Mouse (Mus musculus): ENCODE results near the gene Edem1. TPM values are rescaled to one million over a fixed set of nuclear protein-coding genes. Genes with fewer than 3 reads are reported as not detected.

Gene Edem1
- polyA plus RNA-seq (2015; fragmentation: Nextera tagmentation; extraction: Ambion mirVana) = 15.8 and 24.9 TPM in 2 replicates

DNA sequence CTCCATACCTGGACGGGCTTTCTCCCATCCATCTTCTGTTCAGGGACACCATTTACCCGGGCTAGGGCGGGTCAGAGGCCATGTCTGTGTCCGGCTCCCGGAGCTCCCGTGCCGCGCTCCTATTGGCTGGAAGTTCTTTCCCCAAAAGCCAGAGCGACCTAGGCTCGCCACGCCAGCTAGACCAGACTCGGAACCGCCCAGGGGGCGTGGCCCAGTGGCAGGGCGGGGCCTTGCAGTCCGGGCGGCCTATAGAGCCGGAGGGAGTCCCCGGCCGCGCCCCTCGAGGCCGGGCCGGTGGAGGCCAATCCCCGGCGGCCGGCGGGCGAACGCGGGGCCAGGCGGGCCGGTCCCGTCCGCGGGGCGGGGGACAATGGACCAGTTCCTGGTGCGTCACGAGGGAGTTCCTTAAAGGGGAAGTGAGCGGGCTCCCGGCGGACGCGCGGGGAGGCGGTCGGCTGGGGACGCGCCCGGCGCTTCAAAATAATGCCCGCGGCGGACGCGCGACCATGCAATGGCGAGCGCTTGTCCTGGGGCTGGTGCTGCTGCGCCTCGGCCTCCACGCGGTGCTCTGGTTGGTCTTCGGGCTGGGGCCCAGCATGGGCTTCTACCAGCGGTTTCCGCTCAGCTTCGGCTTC is at the start of gene Edem1:
Edem1 (plus strand) TSS at position 408 of the 635 bp plus-strand sequence.
- peaks cover 16% of the 10 kb centered on the region for H3K4me1 ChIP-seq (ENCODE audit: control insufficient read depth, insufficient read depth, low read length)
- peak within 1 kb of the TSS; percentile 94 for H3K4me2 ChIP-seq (ENCODE audit: low read depth, low read length)
- peak within 1 kb of the TSS; percentile 94 for H3K9ac ChIP-seq (ENCODE audit: low read length)
- H3K4me3 ChIP-seq (ENCODE audit: low read length) = peak within 1 kb of the TSS; percentile 97
- ATAC-seq (replicated peaks; ENCODE audit: extremely low read depth, insufficient read depth, low FRiP score) = peak; percentile 99
- H3K36me3 ChIP-seq (ENCODE audit: control insufficient read depth, insufficient read depth) = peaks cover 5% of the 10 kb centered on the region; the same call in 1 of the 2 replicates
- WGBS = under 1% methylated on average over 66 of the region's 67 CpGs
- peak within 1 kb of the TSS; percentile 84 for H3K27ac ChIP-seq (ENCODE audit: low read length)
- no peaks in the 10 kb centered on the region for H3K27me3 ChIP-seq (ENCODE audit: control insufficient read depth, insufficient read depth, low read length)
- no peaks in the 10 kb centered on the region for H3K9me3 ChIP-seq (replicated peaks; ENCODE audit: control insufficient read depth, low read length)

DNA sequence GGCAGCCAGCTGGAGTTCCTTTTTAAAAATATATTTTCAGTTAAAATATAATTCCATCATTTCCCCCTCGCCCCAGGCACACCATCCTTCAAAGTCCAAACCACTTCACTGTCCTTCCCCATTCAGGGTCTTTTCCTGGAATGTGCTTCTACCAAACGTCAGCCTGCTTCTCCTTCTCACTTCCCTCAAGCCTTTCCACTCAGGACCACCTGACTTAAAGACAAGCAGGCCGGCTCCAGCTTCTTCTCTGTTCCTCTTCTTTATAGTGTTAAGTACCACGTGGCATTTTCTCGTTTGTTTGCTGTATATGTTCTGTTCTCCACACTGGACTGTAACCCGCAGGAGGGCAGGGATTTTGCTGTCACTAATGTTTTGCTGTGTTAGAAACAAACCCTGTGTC is 46.6 kb upstream of the Edem1 start:
- ATAC-seq (replicated peaks; ENCODE audit: extremely low read depth, insufficient read depth, low FRiP score) = no peak
- 48% methylated on average over 6 of the region's 6 CpGs for WGBS
- Histone ChIP-seq H3K27me3 (ENCODE audit: control insufficient read depth, insufficient read depth, low read length) (no peaks in the 10 kb centered on the region), H3K9me3 (replicated peaks; ENCODE audit: control insufficient read depth, low read length) (no peaks in the 10 kb centered on the region), H3K27ac (ENCODE audit: low read length) (no peak overlapping the region), H3K9ac (ENCODE audit: low read length) (no peak overlapping the region), H3K4me3 (ENCODE audit: low read length) (no peak overlapping the region), H3K36me3 (ENCODE audit: control insufficient read depth, insufficient read depth) (no peaks in the 10 kb centered on the region), H3K4me2 (ENCODE audit: low read depth, low read length) (no peak overlapping the region), H3K4me1 (ENCODE audit: control insufficient read depth, insufficient read depth, low read length) (peaks cover 20% of the 10 kb centered on the region)

DNA sequence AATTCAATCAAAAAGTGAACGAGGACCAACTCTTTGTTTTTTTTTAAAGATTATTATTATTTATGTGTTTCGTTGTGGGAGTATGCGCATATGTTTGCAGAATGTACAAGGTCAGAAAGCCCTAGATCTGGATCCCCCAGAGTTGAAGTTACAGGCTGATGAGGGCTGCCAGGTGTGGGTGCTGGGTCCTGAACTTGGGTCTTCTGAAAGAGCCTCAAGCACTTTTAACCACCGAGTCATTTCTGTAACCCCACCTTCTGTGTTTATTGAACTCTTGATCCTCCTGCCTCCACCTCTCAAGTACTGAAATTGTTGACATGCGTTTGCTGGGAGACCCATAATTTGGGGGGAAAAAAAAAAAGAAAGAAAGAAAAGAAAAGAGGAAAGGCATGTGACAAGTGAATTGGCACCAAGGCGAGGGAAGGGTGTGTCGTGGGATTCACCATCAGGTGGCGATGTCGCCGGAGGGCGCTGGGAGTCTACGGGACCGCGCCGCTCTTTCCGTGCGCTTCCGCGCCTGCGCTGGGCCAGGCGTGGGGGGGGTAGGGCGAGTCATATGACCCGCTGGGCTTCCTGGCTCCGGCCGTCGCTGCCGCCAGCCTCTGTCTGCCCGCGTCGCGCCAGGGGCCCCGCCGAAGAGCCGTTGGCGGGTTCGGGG is 45.8 kb upstream of the Edem1 start, which contains the start of gene Arl8b:
Arl8b (plus strand) TSS at position 574 of the 658 bp plus-strand sequence.
- ATAC-seq (replicated peaks; ENCODE audit: extremely low read depth, insufficient read depth, low FRiP score) = peak; percentile 94
- H3K4me3 ChIP-seq (ENCODE audit: low read length) = peak within 1 kb of the TSS; percentile 100
- H3K4me2 ChIP-seq (ENCODE audit: low read depth, low read length) = peak within 1 kb of the TSS; percentile 91
- H3K27ac ChIP-seq (ENCODE audit: low read length) = peak within 1 kb of the TSS; percentile 91
- H3K9me3 ChIP-seq (replicated peaks; ENCODE audit: control insufficient read depth, low read length) = no peaks in the 10 kb centered on the region
- peaks cover 20% of the 10 kb centered on the region for H3K4me1 ChIP-seq (ENCODE audit: control insufficient read depth, insufficient read depth, low read length)
- H3K27me3 ChIP-seq (ENCODE audit: control insufficient read depth, insufficient read depth, low read length) = no peaks in the 10 kb centered on the region
- peak within 1 kb of the TSS; percentile 99 for H3K9ac ChIP-seq (ENCODE audit: low read length)
- H3K36me3 ChIP-seq (ENCODE audit: control insufficient read depth, insufficient read depth) = no peaks in the 10 kb centered on the region
- 10% methylated on average over 36 of the region's 36 CpGs for WGBS

DNA sequence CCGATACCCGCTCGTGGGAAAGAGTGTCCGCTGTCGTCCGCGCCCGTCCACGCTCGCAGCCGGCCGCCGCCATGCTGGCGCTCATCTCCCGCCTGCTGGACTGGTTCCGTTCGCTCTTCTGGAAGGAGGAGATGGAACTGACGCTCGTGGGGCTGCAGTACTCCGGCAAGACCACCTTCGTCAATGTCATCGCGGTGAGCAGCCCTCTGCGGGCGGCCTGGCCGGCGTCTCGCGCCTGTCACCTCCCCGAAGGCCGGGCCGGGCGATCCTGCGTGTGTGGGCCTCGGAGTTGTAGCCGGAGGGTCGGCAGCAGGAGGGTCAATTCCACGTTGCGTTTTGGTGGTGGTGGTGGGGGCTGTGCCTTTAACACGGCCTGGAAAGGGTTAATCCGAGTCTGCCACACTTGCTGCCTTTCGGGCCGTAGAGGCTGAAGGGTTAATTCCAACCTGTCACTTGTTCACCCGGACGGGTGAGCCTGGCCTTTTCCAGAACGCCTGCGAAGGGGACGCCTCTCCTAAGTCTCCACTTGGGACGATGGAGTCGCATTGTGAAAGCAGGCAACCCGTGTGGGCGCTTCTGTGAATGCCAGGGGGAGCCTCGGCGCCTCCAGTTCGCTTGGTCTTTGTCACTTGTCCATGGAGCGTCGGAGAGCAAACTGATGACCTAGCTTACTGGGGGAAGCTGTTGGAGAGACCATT is 45.1 kb upstream of the Edem1 start:
- under 1% methylated on average over 56 of the region's 57 CpGs for WGBS

DNA sequence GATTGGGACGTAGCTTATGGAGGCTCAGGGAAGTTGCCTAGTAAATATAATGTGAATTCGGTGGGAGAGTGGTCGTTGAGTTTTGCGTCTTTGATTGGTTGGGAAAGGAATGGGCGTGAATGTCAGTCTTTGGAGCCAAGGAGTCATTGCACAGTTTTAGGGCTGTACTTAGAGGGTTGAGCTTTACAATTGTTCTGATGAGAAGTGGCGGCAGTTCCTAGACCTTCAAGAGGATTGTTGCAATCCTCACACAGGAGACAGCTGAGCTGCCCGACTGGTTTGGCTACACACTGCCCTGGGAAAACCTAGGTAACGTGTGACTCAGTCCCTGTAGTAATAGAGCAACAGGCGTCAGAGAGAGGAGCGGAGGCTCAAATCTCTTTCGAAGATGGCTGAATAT is 44.4 kb upstream of the Edem1 start:
- peak overlapping the region; percentile 100 for H3K4me3 ChIP-seq (ENCODE audit: low read length)
- no peaks in the 10 kb centered on the region for H3K27me3 ChIP-seq (ENCODE audit: control insufficient read depth, insufficient read depth, low read length)
- H3K27ac ChIP-seq (ENCODE audit: low read length) = peak overlapping the region; percentile 91
- peak overlapping the region; percentile 99 for H3K9ac ChIP-seq (ENCODE audit: low read length)
- H3K36me3 ChIP-seq (ENCODE audit: control insufficient read depth, insufficient read depth) = no peaks in the 10 kb centered on the region
- H3K4me2 ChIP-seq (ENCODE audit: low read depth, low read length) = peak overlapping the region; percentile 91
- H3K4me1 ChIP-seq (ENCODE audit: control insufficient read depth, insufficient read depth, low read length) = peaks cover 20% of the 10 kb centered on the region
- no peak for ATAC-seq (replicated peaks; ENCODE audit: extremely low read depth, insufficient read depth, low FRiP score)
- 21% methylated on average over 11 of the region's 11 CpGs for WGBS
- H3K9me3 ChIP-seq (replicated peaks; ENCODE audit: control insufficient read depth, low read length) = no peaks in the 10 kb centered on the region

More for the DNA sequence above, 45.1 kb upstream of the Edem1 start:
- H3K27me3 ChIP-seq (ENCODE audit: control insufficient read depth, insufficient read depth, low read length) = no peaks in the 10 kb centered on the region
- H3K27ac ChIP-seq (ENCODE audit: low read length) = peak overlapping the region; percentile 91
- peak overlapping the region; percentile 100 for H3K4me3 ChIP-seq (ENCODE audit: low read length)
- H3K36me3 ChIP-seq (ENCODE audit: control insufficient read depth, insufficient read depth) = no peaks in the 10 kb centered on the region
- peaks cover 20% of the 10 kb centered on the region for H3K4me1 ChIP-seq (ENCODE audit: control insufficient read depth, insufficient read depth, low read length)
- ATAC-seq (replicated peaks; ENCODE audit: extremely low read depth, insufficient read depth, low FRiP score) = peak; percentile 52; the same call in 1 of the 2 replicates
- no peaks in the 10 kb centered on the region for H3K9me3 ChIP-seq (replicated peaks; ENCODE audit: control insufficient read depth, low read length)
- H3K4me2 ChIP-seq (ENCODE audit: low read depth, low read length) = peak overlapping the region; percentile 91
- H3K9ac ChIP-seq (ENCODE audit: low read length) = peak overlapping the region; percentile 99

DNA sequence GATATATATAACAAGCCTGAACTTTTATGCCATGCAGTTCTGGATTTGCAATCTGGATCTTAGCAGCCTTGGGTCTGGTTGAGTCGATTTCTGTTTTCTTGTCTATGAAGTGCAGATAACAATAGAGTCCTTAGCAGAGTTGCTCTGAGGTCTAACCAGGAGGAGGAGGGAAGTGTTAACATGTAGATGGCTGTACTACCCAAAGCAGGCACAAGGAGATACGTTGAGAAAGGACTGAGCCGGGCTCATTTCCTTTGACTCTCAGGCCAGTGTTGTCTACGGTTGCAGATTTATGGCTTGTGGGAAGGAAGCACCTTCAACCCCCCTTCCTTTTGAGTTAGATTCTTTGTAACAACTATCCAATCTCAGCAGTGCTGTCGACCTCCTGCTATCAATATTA is 43.6 kb upstream of the Edem1 start:
- Histone ChIP-seq H3K27ac (ENCODE audit: low read length) (no peak overlapping the region), H3K9me3 (replicated peaks; ENCODE audit: control insufficient read depth, low read length) (no peaks in the 10 kb centered on the region), H3K27me3 (ENCODE audit: control insufficient read depth, insufficient read depth, low read length) (no peaks in the 10 kb centered on the region), H3K4me3 (ENCODE audit: low read length) (peak overlapping the region; percentile 100), H3K4me1 (ENCODE audit: control insufficient read depth, insufficient read depth, low read length) (peaks cover 20% of the 10 kb centered on the region), H3K36me3 (ENCODE audit: control insufficient read depth, insufficient read depth) (no peaks in the 10 kb centered on the region), H3K4me2 (ENCODE audit: low read depth, low read length) (peak overlapping the region; percentile 91), H3K9ac (ENCODE audit: low read length) (peak overlapping the region; percentile 99)
- ATAC-seq (replicated peaks; ENCODE audit: extremely low read depth, insufficient read depth, low FRiP score) = no peak
- WGBS = 30% methylated on average over 5 of the region's 5 CpGs

DNA sequence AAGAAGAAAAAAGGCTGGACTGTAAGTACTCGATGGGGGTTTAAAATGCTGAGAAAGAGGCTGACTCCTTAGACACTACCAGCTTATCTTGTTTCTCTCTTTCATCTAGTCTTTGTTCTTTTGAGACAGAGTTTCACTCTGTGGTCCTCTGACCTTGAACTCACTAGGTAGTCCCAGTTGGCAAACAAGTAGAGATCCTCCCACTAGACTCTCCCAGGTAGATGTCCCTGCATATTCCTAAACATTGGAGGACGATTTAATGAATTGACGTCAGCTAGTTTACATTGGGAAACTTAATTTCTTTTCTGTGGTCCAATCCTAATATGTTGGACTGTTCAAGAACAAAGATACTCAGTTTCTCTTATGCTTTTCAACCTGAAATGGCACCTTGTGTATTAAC is 42.9 kb upstream of the Edem1 start:
- no peak overlapping the region for H3K9ac ChIP-seq (ENCODE audit: low read length)
- no peaks in the 10 kb centered on the region for H3K9me3 ChIP-seq (replicated peaks; ENCODE audit: control insufficient read depth, low read length)
- no peak overlapping the region for H3K4me3 ChIP-seq (ENCODE audit: low read length)
- no peaks in the 10 kb centered on the region for H3K36me3 ChIP-seq (ENCODE audit: control insufficient read depth, insufficient read depth)
- WGBS = 77% methylated on average over 3 of the region's 3 CpGs
- H3K4me2 ChIP-seq (ENCODE audit: low read depth, low read length) = no peak overlapping the region
- H3K4me1 ChIP-seq (ENCODE audit: control insufficient read depth, insufficient read depth, low read length) = peaks cover 20% of the 10 kb centered on the region
- no peak overlapping the region for H3K27ac ChIP-seq (ENCODE audit: low read length)
- ATAC-seq (replicated peaks; ENCODE audit: extremely low read depth, insufficient read depth, low FRiP score) = no peak
- no peaks in the 10 kb centered on the region for H3K27me3 ChIP-seq (ENCODE audit: control insufficient read depth, insufficient read depth, low read length)

DNA sequence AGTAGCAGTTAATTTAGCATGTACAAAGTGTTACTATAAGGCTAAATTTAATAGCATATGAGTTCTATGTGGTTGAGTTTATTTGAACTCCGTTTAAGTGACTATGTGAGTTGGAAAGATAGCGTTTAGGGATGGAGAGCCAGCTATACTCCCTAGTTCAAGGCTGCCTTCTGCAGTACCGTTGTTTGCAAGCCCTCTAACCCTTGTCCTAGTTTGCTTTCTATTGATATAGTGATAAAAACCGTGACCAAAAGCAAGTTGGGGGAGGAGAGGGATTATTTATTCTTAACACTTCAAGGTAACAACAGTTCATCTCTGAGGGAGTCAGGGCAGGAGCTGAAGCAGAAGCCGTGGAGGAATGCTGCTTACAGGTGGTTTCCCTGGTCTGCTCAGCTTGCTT is 36.9 kb upstream of the Edem1 start:
- Histone ChIP-seq H3K4me1 (ENCODE audit: control insufficient read depth, insufficient read depth, low read length) (peaks cover 10% of the 10 kb centered on the region), H3K27ac (ENCODE audit: low read length) (no peak overlapping the region), H3K36me3 (ENCODE audit: control insufficient read depth, insufficient read depth) (no peaks in the 10 kb centered on the region), H3K9ac (ENCODE audit: low read length) (no peak overlapping the region), H3K4me3 (ENCODE audit: low read length) (no peak overlapping the region), H3K27me3 (ENCODE audit: control insufficient read depth, insufficient read depth, low read length) (no peaks in the 10 kb centered on the region), H3K9me3 (replicated peaks; ENCODE audit: control insufficient read depth, low read length) (no peaks in the 10 kb centered on the region), H3K4me2 (ENCODE audit: low read depth, low read length) (no peak overlapping the region)
- WGBS = 61% methylated on average over 5 of the region's 5 CpGs
- no peak for ATAC-seq (replicated peaks; ENCODE audit: extremely low read depth, insufficient read depth, low FRiP score)

DNA sequence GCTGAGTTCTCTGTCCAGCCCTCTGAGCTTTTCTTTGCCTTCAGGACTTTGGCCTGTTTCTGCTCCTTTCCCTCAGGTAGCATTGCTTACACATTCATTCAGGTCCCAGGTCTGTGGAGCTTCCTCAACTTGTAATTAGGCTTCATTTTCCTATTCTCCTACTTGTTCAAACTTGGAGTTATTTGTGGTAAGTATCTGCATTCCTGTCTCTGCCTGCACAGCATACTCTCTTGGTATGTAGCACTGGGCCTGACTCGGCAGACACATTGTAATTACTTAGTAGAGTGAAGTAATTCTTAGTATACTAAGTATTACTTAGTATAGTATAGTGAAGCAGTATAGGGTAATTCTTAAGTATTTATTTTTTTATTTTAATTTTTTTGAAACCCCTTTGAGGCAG is 32.5 kb upstream of the Edem1 start:
- Histone ChIP-seq H3K36me3 (ENCODE audit: control insufficient read depth, insufficient read depth) (no peaks in the 10 kb centered on the region), H3K27me3 (ENCODE audit: control insufficient read depth, insufficient read depth, low read length) (no peaks in the 10 kb centered on the region), H3K4me2 (ENCODE audit: low read depth, low read length) (no peak overlapping the region), H3K4me3 (ENCODE audit: low read length) (no peak overlapping the region), H3K9me3 (replicated peaks; ENCODE audit: control insufficient read depth, low read length) (no peaks in the 10 kb centered on the region), H3K9ac (ENCODE audit: low read length) (no peak overlapping the region), H3K4me1 (ENCODE audit: control insufficient read depth, insufficient read depth, low read length) (peaks cover 11% of the 10 kb centered on the region), H3K27ac (ENCODE audit: low read length) (no peak overlapping the region)
- WGBS = 40% methylated on average over 1 of the region's 1 CpGs
- ATAC-seq (replicated peaks; ENCODE audit: extremely low read depth, insufficient read depth, low FRiP score) = no peak
